Mouse (Mus musculus) liver, embryonic 14.5 days (tissue): ENCODE results near the gene Rara.

Source experiments
- CTCF ChIP-seq: IDR thresholded peaks from 2 replicates; pipeline ENCODE4 v1.5.1; 2016; ENCODE audit warnings: antibody characterized with exemption, low read depth, control low read depth
- EP300 ChIP-seq: IDR thresholded peaks from 2 replicates; pipeline ENCODE4 v1.6.1; 2016; ENCODE audit warnings: antibody characterized with exemption, low read depth

- TF ChIP-seq EP300 (no peak), CTCF (no peak)
Measured at GRCm38 (mm10) chr11:99010706-99011105, 83.1 kb downstream of the Rara start.
